Mouse (Mus musculus) midbrain, embryonic 14.5 days (tissue): ENCODE data around the gene Pcnx3. TPM values are rescaled to one million over a fixed set of nuclear protein-coding genes. Genes with fewer than 3 reads are reported as not detected.
A peak's percentile ranks its signal among the peaks of the same experiment; 100 is the strongest.

Experiments
- ATAC-seq: fragments of 200-750 bp; cut with Nextera tagmentation; 2 replicates; pipeline ENCODE4 v1.8.0; 2017; ENCODE audit warnings: moderate number of reproducible peaks, moderate library complexity; ENCODE audit not compliant: low FRiP score, low TSS enrichment
- DNase-seq: peaks from one replicate; pipeline ENCODE4 v3.0.0-alpha.2; 2015
- H3K27ac ChIP-seq: fragments of 300-500 bp; sonication (generic); replicated peaks from 2 replicates; pipeline ENCODE4 v1.5.1; 2014; ENCODE audit warnings: mild to moderate bottlenecking, low read depth, low read length, moderate library complexity
- H3K27me3 ChIP-seq: fragments of 300-500 bp; sonication (generic); 2 replicates; pipeline ENCODE4 v1.6.1; 2014; ENCODE audit warnings: low read length, control low read depth, mixed read lengths; ENCODE audit not compliant: control insufficient read depth, insufficient read depth
- H3K36me3 ChIP-seq: fragments of 300-500 bp; sonication (generic); 2 replicates; pipeline ENCODE4 v1.6.1; 2014; ENCODE audit warnings: low read length, control low read depth; ENCODE audit not compliant: control insufficient read depth, insufficient read depth
- H3K4me1 ChIP-seq: fragments of 300-500 bp; sonication (generic); 2 replicates; pipeline ENCODE4 v1.6.1; 2014; ENCODE audit warnings: mild to moderate bottlenecking, antibody characterized with exemption, low read length, control low read depth; ENCODE audit not compliant: control insufficient read depth, insufficient read depth
- H3K4me2 ChIP-seq: fragments of 300-500 bp; sonication (generic); 2 replicates; pipeline ENCODE4 v1.6.1; 2014; ENCODE audit warnings: mild to moderate bottlenecking, low read length, moderate library complexity
- H3K4me3 ChIP-seq: fragments of 300-500 bp; sonication (generic); replicated peaks from 2 replicates; pipeline ENCODE4 v1.5.1; 2014; ENCODE audit warnings: low read depth, low read length
- H3K9ac ChIP-seq: fragments of 300-500 bp; sonication (generic); replicated peaks from 2 replicates; pipeline ENCODE4 v1.6.1; 2014; ENCODE audit warnings: mild to moderate bottlenecking, low read length, moderate library complexity
- H3K9me3 ChIP-seq: fragments of 300-500 bp; sonication (generic); 2 replicates; pipeline ENCODE4 v1.6.1; 2016; ENCODE audit warnings: low read length, control low read depth, mixed read lengths; ENCODE audit not compliant: control insufficient read depth
- WGBS: fragments of 180-500 bp; shearing (Covaris S2); extraction: QIAGEN DNeasy Blood & Tissue Kit; methylation state at CpG from one replicate; pipeline ENCODE4 v1.1.7; 2014; 5-methylcytosine and 5-hydroxymethylcytosine counted together
- polyA plus RNA-seq: library from polyadenylated mRNA; unstranded; fragments of >200 nt; fragmentation: Nextera tagmentation; extraction: Ambion mirVana; gene quantifications from 2 replicates; pipeline ENCODE4 v1.2.1, GENCODE M21; 2014

Pcnx3 gene
- polyA plus RNA-seq, result 33.6 and 34.4 TPM in 2 replicates

DNA sequence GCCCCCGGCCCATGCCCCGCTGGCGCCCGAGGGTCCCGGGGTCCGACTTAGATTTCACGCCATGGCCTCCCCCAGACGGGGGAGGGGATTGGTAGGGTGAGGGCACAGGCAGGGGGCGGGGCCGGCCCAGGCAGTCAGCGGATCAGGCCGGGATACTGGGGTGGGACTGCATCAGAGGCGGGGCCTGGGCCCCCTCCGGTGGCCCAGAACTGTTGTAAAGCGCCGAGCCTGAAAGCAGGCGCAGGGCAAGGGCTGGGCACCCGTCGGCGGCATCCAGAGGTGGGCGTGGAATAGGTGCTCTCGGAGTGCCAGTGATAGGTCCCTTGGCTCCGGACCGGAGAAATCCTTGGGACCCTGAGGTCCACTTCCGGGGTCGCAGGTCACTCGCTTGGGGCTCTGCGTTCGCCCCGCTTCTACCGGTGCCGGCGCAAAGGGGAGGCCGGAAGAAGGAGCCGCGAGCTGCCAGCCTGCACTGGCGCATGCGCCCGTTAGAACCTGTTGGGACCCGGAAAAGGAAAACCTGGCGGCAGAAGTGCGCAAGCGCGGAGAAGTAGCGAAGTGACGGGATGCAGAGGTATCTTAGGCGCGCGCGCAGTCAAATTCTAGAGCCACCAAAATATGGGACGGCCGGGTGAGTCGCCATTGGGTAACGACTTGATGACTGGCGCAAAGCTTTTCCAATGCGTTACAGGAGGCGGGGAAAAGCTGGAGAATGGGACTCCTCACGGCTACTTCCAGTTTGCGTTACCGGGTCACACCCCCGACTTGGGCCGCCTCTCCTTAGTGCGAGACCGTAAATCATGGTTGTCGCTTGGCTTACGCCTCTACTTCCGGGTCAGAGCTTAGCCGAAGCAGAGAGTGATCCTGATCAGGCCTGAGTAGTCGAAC is at the start of gene Pcnx3, which contains the start of gene Map3k11:
Gene Pcnx3 (minus strand): TSS at position 709 of the 888 bp plus-strand sequence.
Gene Map3k11 (plus strand): TSS at position 543 of the 888 bp plus-strand sequence.
- peaks cover 42% of the 10 kb centered on the region for H3K36me3 ChIP-seq
- DNase-seq, result peak; percentile 99
- peaks cover 33% of the 10 kb centered on the region for H3K4me1 ChIP-seq
- H3K4me3 ChIP-seq, result peak within 1 kb of the TSS; percentile 89
- H3K9me3 ChIP-seq, result no peaks in the 10 kb centered on the region
- peak within 1 kb of the TSS; percentile 91 for H3K9ac ChIP-seq
- H3K27me3 ChIP-seq, result no peaks in the 10 kb centered on the region
- H3K4me2 ChIP-seq, result peak within 1 kb of the TSS; percentile 100
- peak within 1 kb of the TSS; percentile 84 for H3K27ac ChIP-seq
- peak; percentile 93 for ATAC-seq
- under 1% methylated on average over 69 of the region's 69 CpGs for WGBS

DNA sequence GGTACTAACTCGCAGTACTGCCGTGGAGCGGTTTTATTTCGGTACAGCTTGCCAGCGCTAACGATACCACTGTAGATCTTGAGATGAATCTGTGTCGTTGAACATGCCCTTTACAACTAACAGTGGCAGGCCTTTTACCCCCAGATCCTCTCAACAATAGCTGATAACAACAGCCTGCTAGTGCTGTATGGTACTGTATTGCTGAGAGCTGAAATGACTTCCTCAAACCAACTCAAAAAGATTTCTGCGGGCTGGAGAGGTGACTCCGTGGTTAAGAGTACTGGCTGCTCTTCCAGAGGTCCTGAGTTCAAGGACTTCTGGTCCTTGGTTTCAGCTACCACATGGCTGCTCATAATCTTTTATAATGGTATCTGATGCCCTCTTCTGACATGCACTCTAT is 45.6 kb upstream of the Pcnx3 start:
- H3K27me3 ChIP-seq, result no peaks in the 10 kb centered on the region
- no peaks in the 10 kb centered on the region for H3K9me3 ChIP-seq
- H3K9ac ChIP-seq, result no peak overlapping the region
- H3K4me3 ChIP-seq, result no peak overlapping the region
- H3K27ac ChIP-seq, result no peak overlapping the region
- ATAC-seq, result no peak
- WGBS, result 81% methylated on average over 9 of the region's 9 CpGs
- DNase-seq, result no peak
- H3K4me1 ChIP-seq, result peaks cover 17% of the 10 kb centered on the region
- no peaks in the 10 kb centered on the region for H3K36me3 ChIP-seq
- no peak overlapping the region for H3K4me2 ChIP-seq

DNA sequence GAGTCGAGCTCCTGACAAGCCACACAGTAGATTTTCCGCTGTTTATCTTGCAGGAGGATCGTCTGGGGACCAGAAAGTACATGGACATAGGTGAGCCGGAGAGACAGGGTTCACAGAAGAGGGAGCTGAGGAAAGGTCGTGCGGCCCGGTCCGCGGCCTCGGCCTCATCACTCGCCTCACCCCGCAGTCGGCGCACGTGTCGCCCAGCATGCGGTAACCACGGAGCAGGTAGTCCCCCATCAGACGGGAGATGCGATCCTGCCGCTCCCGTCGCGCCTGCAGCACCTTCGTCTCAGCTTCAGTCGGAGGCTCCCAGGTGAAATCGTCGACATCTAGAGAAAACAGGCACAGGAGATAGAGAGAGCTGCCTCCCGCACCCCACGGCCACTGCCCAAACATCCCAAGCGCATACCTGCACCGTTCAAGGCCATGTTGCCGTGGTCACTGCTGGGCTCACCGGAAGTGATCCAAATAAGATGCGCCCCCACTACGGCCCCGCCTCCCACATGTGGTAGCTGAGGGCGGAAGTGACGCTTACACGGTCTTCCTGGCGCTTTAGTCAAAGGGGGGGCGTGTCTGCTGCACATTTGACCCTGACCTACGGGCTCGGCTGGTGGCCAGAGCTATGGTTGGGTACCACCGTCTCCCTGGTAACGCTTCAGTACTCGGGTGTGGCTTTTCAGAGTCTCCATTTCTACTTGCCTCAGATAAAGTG is 42.7 kb upstream of the Pcnx3 start:
- peaks cover 5% of the 10 kb centered on the region for H3K36me3 ChIP-seq
- peaks cover 37% of the 10 kb centered on the region for H3K4me1 ChIP-seq
- ATAC-seq (peak; percentile 85), DNase-seq (peak; percentile 98)
- H3K27me3 ChIP-seq, result no peaks in the 10 kb centered on the region
- peak overlapping the region; percentile 99 for H3K4me2 ChIP-seq
- H3K9me3 ChIP-seq, result no peaks in the 10 kb centered on the region
- H3K4me3 ChIP-seq, result peak overlapping the region; percentile 99
- WGBS, result under 1% methylated on average over 47 of the region's 47 CpGs
- H3K9ac ChIP-seq, result peak overlapping the region; percentile 72
- H3K27ac ChIP-seq, result peak overlapping the region; percentile 63

GRCm38 (mm10) chr19:5730314-5731186 is 41.8 kb upstream of the Pcnx3 start:
- peak overlapping the region; percentile 99 for H3K4me3 ChIP-seq
- DNase-seq (no peak), ATAC-seq (no peak)
- H3K36me3 ChIP-seq, result peaks cover 8% of the 10 kb centered on the region
- no peaks in the 10 kb centered on the region for H3K27me3 ChIP-seq
- peaks cover 46% of the 10 kb centered on the region for H3K4me1 ChIP-seq
- peak overlapping the region; percentile 72 for H3K9ac ChIP-seq
- no peak overlapping the region for H3K27ac ChIP-seq
- no peaks in the 10 kb centered on the region for H3K9me3 ChIP-seq
- peak overlapping the region; percentile 100 for H3K4me2 ChIP-seq
- 76% methylated on average over 29 of the region's 29 CpGs for WGBS

- H3K27ac ChIP-seq, result peak within 1 kb of the TSS; percentile 98
- H3K9ac ChIP-seq, result peak within 1 kb of the TSS; percentile 99
- H3K4me1 ChIP-seq, result peaks cover 51% of the 10 kb centered on the region
- H3K9me3 ChIP-seq, result no peaks in the 10 kb centered on the region
- H3K4me3 ChIP-seq, result peak within 1 kb of the TSS; percentile 99
- DNase-seq, result peak; percentile 93
- peak; percentile 84 for ATAC-seq
- peaks cover 16% of the 10 kb centered on the region for H3K36me3 ChIP-seq
- WGBS, result 1% methylated on average over 37 of the region's 37 CpGs
- H3K27me3 ChIP-seq, result no peaks in the 10 kb centered on the region
- H3K4me2 ChIP-seq, result peak within 1 kb of the TSS; percentile 100
These were observed 40.7 kb upstream of the Pcnx3 start, which contains the start of gene Fam89b for GRCm38 (mm10) chr19:5729444-5729815. TSS of gene Fam89b (minus strand) at chr19:5729653.

DNA sequence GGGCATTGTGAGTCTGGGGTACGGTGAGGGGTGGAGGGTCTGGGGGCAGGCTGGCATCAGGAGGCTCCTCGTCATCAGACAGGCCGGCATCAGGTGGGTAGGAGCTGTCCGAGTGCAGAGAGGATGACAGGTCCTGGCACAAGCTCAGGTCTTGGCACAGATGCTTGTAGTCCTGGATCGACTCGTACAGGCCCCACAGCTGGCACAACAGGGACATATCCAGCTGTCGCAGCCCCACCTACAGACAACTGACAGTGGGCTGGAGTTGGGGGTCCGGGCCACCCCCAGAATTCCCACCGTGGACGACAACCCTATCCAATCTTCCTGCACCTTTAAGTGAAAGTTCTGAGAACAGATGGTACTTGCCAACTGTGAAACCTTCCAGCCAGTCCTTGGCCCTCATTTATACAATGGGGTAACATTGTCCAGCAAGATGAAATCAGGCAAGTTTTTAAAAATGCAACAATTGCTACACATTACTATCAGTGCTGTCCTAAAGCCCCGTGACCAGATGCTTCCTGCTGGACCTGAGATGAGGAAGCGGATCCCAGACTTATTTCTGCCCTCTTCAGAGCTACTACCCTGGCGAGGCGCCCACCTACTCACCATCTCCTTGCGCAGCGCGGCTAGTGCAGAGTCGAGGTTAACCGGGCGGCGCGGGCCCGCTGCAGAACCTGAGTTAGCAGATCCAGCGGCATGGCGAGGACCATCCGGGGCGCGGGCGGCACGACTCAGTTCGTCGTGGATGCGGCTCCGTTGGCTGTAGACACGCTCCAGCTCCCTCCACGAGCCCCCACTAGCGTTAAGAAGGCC is 40.1 kb upstream of the Pcnx3 start:
- Histone ChIP-seq H3K9ac (peak overlapping the region; percentile 99), H3K36me3 (peaks cover 22% of the 10 kb centered on the region), H3K9me3 (no peaks in the 10 kb centered on the region), H3K27ac (peak overlapping the region; percentile 98), H3K4me2 (peak overlapping the region; percentile 100), H3K4me3 (peak overlapping the region; percentile 99), H3K27me3 (no peaks in the 10 kb centered on the region), H3K4me1 (peaks cover 51% of the 10 kb centered on the region)
- ATAC-seq (peak; percentile 45), DNase-seq (peak; percentile 76)
- WGBS, result 8% methylated on average over 37 of the region's 37 CpGs

GRCm38 (mm10) chr19:5727701-5728100 is 39.0 kb upstream of the Pcnx3 start:
- Histone ChIP-seq H3K27ac (peak overlapping the region; percentile 98), H3K4me3 (peak overlapping the region; percentile 99), H3K36me3 (peaks cover 32% of the 10 kb centered on the region), H3K27me3 (no peaks in the 10 kb centered on the region), H3K4me2 (peak overlapping the region; percentile 100), H3K9me3 (no peaks in the 10 kb centered on the region), H3K9ac (peak overlapping the region; percentile 99), H3K4me1 (peaks cover 51% of the 10 kb centered on the region)
- 4% methylated on average over 14 of the region's 14 CpGs for WGBS
- ATAC-seq (no peak), DNase-seq (peak; percentile 92)
